Mouse (Mus musculus) thymus, postnatal 25 days (tissue): ENCODE measurements around the gene Actrt3.

ENCODE experiments used
- DNase-seq: peaks from one replicate; pipeline ENCODE4 v3.0.0; 2022

The Actrt3 gene

GRCm38 (mm10) chr3:30599711-30600545, at the start of gene Actrt3:
Gene Actrt3, minus strand, starts transcription at chr3:30599939.
- DNase-seq = peak; percentile 43

- no peak for DNase-seq
These were observed 48.7 kb upstream of the Actrt3 start for GRCm38 (mm10) chr3:30648466-30648865.

GRCm38 (mm10) chr3:30647440-30648090, 47.8 kb upstream of the Actrt3 start, which contains the start of gene Lrrc34:
Gene Lrrc34, minus strand, starts transcription at chr3:30647869.
- no peak for DNase-seq

- DNase-seq = no peak
These were observed 47.0 kb upstream of the Actrt3 start for GRCm38 (mm10) chr3:30646761-30647160.

GRCm38 (mm10) chr3:30644207-30644606, 44.5 kb upstream of the Actrt3 start, which contains the start of gene Lrriq4:
Gene Lrriq4, plus strand, starts transcription at chr3:30644507.
- no peak for DNase-seq

GRCm38 (mm10) chr3:30635629-30636028, 35.9 kb upstream of the Actrt3 start:
- no peak for DNase-seq

- DNase-seq = no peak
These were observed 33.9 kb upstream of the Actrt3 start for GRCm38 (mm10) chr3:30633681-30634080.

GRCm38 (mm10) chr3:30620132-30620531, 20.4 kb upstream of the Actrt3 start:
- no peak for DNase-seq

GRCm38 (mm10) chr3:30610930-30611329, 11.2 kb upstream of the Actrt3 start:
- DNase-seq = peak; percentile 37

- DNase-seq = no peak
These were observed 9.3 kb upstream of the Actrt3 start for GRCm38 (mm10) chr3:30608999-30609398.

GRCm38 (mm10) chr3:30603256-30603655, 3.5 kb upstream of the Actrt3 start:
- no peak for DNase-seq

GRCm38 (mm10) chr3:30602740-30603098, 3.0 kb upstream of the Actrt3 start:
- no peak for DNase-seq

- DNase-seq = peak; percentile 98
These were observed 2.5 kb upstream of the Actrt3 start, which contains the start of gene Mynn for GRCm38 (mm10) chr3:30602065-30602739. Gene Mynn, plus strand, starts transcription at chr3:30602065.

- DNase-seq = no peak
These were observed 1.9 kb upstream of the Actrt3 start for GRCm38 (mm10) chr3:30601610-30602064.

- peak; percentile 91 for DNase-seq
These were observed 1.4 kb upstream of the Actrt3 start for GRCm38 (mm10) chr3:30601175-30601574.

GRCm38 (mm10) chr3:30600717-30601116, 978 bp upstream of the Actrt3 start:
- DNase-seq = peak; percentile 39

- DNase-seq = no peak
These were observed 2.5 kb downstream of the Actrt3 start for GRCm38 (mm10) chr3:30597271-30597670.

GRCm38 (mm10) chr3:30595111-30595832, 4.5 kb downstream of the Actrt3 start:
- no peak for DNase-seq

- DNase-seq = no peak
These were observed 5.8 kb downstream of the Actrt3 start for GRCm38 (mm10) chr3:30593719-30594485.

GRCm38 (mm10) chr3:30592418-30592853, 7.3 kb downstream of the Actrt3 start:
- DNase-seq = no peak

GRCm38 (mm10) chr3:30588865-30589264, 10.9 kb downstream of the Actrt3 start:
- DNase-seq = no peak

- DNase-seq = no peak
These were observed 26.2 kb downstream of the Actrt3 start for GRCm38 (mm10) chr3:30573549-30573948.
